ENCODE assay signal across 22 mouse cellular contexts in the genomic region with DNA sequence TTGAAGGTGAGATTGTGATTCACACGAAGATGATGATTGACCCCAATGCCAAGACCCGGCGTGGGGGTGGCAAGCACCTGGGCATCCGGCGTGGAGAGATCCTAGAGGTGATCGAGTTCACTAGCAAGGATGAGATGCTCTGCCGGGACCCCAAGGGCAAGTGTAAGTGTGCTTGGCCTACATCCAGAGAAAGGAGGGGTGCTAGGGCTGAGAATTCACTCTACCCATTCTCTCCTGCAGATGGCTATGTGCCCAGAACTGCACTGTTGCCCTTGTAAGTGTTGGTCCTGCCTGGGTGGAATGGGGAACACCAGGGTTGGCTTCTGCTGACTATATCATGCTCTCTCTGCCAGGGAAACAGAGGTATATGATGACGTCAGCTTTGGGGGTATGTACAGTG. TPM values are rescaled to one million over a fixed set of nuclear protein-coding genes. Genes with fewer than 3 reads are reported as not detected.
DNase-seq lines count a peak whose midpoint lies in the region; ATAC-seq and TF ChIP-seq lines count a peak whose summit lies in the region.
"Had no signal": no experiment of that assay in that cellular context is flagged by ENCODE, and none has a peak within 500 bp of the region (broad histone marks: within the 10 kb centered on the region; RNA-seq: fewer than 3 reads in every experiment).

No protein-coding gene starts in this region.

- WGBS in heart, embryonic 16.5 days: 80% methylated on average over 8 of the region's 8 CpGs
- WGBS in liver, postnatal 0 days (ENCODE audit: insufficient replicate concordance): 89% methylated on average over 8 of the region's 8 CpGs
- 95% methylated on average over 8 of the region's 8 CpGs for whole genome bisulfite sequencing in liver, embryonic 11.5 days
- 93% methylated on average over 8 of the region's 8 CpGs for WGBS in limb, embryonic 10.5 days

- peaks cover 57% of the 10 kb centered on the region for H3K36me3 ChIP-seq in heart, embryonic 16.5 days (ENCODE audit: control insufficient read depth, insufficient read depth)
- peaks cover 64% of the 10 kb centered on the region for H3K36me3 ChIP-seq in liver, postnatal 0 days (replicated peaks; ENCODE audit: insufficient read depth, low read length)
- peaks cover 55% of the 10 kb centered on the region for H3K36me3 ChIP-seq in liver, embryonic 11.5 days (ENCODE audit: control insufficient read depth, insufficient read depth, low read length)
- peaks cover 99% of the 10 kb centered on the region for H3K36me3 ChIP-seq in limb, embryonic 10.5 days

- TF ChIP-seq CTCF in liver, postnatal 0 days (IDR thresholded peaks at IDR 0.05; ENCODE audit: low read depth): no peak

- no peak overlapping the region for H3K4me3 ChIP-seq in heart, embryonic 16.5 days (ENCODE audit: low read length)
- no peak overlapping the region for H3K4me3 ChIP-seq in liver, postnatal 0 days (ENCODE audit: low read depth, low read length)
- no peak overlapping the region for H3K4me3 ChIP-seq in liver, embryonic 11.5 days (ENCODE audit: low read depth, low read length)
- H3K4me3 ChIP-seq in limb, embryonic 10.5 days: no peak overlapping the region
- H3K4me3 ChIP-seq: forebrain, embryonic 10.5 days; forebrain, embryonic 13.5 days; hindbrain, embryonic 12.5 days; hindbrain, embryonic 15.5 days had no signal

- H3K27ac ChIP-seq in heart, embryonic 16.5 days (ENCODE audit: low read length): no peak overlapping the region
- no peak overlapping the region for H3K27ac ChIP-seq in liver, postnatal 0 days (ENCODE audit: low read depth)
- no peak overlapping the region for H3K27ac ChIP-seq in liver, embryonic 11.5 days (ENCODE audit: low read depth, low read length)
- no peak overlapping the region for H3K27ac ChIP-seq in limb, embryonic 10.5 days
- H3K27ac ChIP-seq: forebrain, embryonic 10.5 days; forebrain, embryonic 13.5 days; hindbrain, embryonic 12.5 days; hindbrain, embryonic 15.5 days had no signal

- H3K4me2 ChIP-seq in heart, embryonic 16.5 days (ENCODE audit: low read depth, low read length): no peak overlapping the region
- H3K4me2 ChIP-seq in liver, postnatal 0 days (ENCODE audit: low read depth, low read length): no peak overlapping the region
- no peak overlapping the region for H3K4me2 ChIP-seq in liver, embryonic 11.5 days
- H3K4me2 ChIP-seq: forebrain, embryonic 13.5 days; heart, embryonic 11.5 days; hindbrain, embryonic 12.5 days; hindbrain, embryonic 15.5 days had no signal

- peak; percentile 25; the same call in 1 of the 2 replicates for ATAC-seq in heart, embryonic 16.5 days (replicated peaks; ENCODE audit: extremely low read depth, insufficient read depth, low FRiP score)
- ATAC-seq in liver, postnatal 0 days: 0 out of 2 replicates have a peak, but pooled peaks have one; percentile 10
- ATAC-seq in liver, embryonic 11.5 days (replicated peaks; ENCODE audit: low FRiP score): no peak
- ATAC-seq: CD4-positive, CD25-positive, alpha-beta regulatory T cell, adult 4 months; forebrain, embryonic 13.5 days; forebrain, embryonic 16.5 days; intestine, postnatal 0 days had no signal

- H3K9me3 ChIP-seq in heart, embryonic 16.5 days (replicated peaks; ENCODE audit: control insufficient read depth, low read length): no peaks in the 10 kb centered on the region
- H3K9me3 ChIP-seq in liver, postnatal 0 days (ENCODE audit: low read length): no peaks in the 10 kb centered on the region
- no peaks in the 10 kb centered on the region for H3K9me3 ChIP-seq in liver, embryonic 11.5 days (ENCODE audit: control insufficient read depth, low read length)
- no peaks in the 10 kb centered on the region for H3K9me3 ChIP-seq in limb, embryonic 10.5 days (replicated peaks)
- H3K9me3 ChIP-seq: forebrain, embryonic 10.5 days; forebrain, embryonic 13.5 days; hindbrain, embryonic 12.5 days; hindbrain, embryonic 15.5 days had no signal

- no peaks in the 10 kb centered on the region for H3K27me3 ChIP-seq in heart, embryonic 16.5 days (ENCODE audit: control insufficient read depth, insufficient read depth, low read length)
- H3K27me3 ChIP-seq in liver, postnatal 0 days (ENCODE audit: insufficient read depth, low read length): no peaks in the 10 kb centered on the region
- no peaks in the 10 kb centered on the region for H3K27me3 ChIP-seq in liver, embryonic 11.5 days (replicated peaks; ENCODE audit: control insufficient read depth, insufficient read depth, low read length)
- no peaks in the 10 kb centered on the region for H3K27me3 ChIP-seq in limb, embryonic 10.5 days (ENCODE audit: low read depth, poor library complexity, severe bottlenecking)
- H3K27me3 ChIP-seq: forebrain, embryonic 13.5 days; hindbrain, embryonic 12.5 days; hindbrain, embryonic 15.5 days had no signal

- H3K4me1 ChIP-seq in heart, embryonic 16.5 days (ENCODE audit: control insufficient read depth, insufficient read depth, low read length): 0 out of 2 replicates have a peak, but pooled peaks cover 4% of the 10 kb centered on the region
- no peaks in the 10 kb centered on the region; the same call in none of the 2 replicates for H3K4me1 ChIP-seq in liver, postnatal 0 days (ENCODE audit: insufficient read depth)
- peaks cover 8% of the 10 kb centered on the region for H3K4me1 ChIP-seq in liver, embryonic 11.5 days (replicated peaks; ENCODE audit: control insufficient read depth, insufficient read depth, low read length)
- no peaks in the 10 kb centered on the region for H3K4me1 ChIP-seq in limb, embryonic 10.5 days
- H3K4me1 ChIP-seq: forebrain, embryonic 10.5 days; forebrain, embryonic 13.5 days; hindbrain, embryonic 12.5 days; hindbrain, embryonic 15.5 days had no signal

- DNase-seq in heart, adult 18-20 months: no peak
- DNase-seq in liver, postnatal 0 days: no peak
- DNase-seq in liver, embryonic 11.5 days (ENCODE audit: low spot score): no peak
- peak; percentile 28 for DNase-seq in limb, embryonic 10.5 days (ENCODE audit: low spot score)
- no peak for DNase-seq in cerebellum, adult 18-20 months
- DNase-seq: adrenal gland, adult 2 months; adrenal gland, postnatal 14 days; cerebellum, postnatal 36 days; embryo, embryonic 11 days; gastrocnemius, postnatal 25 days; heart, postnatal 14 days; kidney, adult 2 months had no signal

- TF ChIP-seq EP300 in liver, postnatal 0 days (IDR thresholded peaks at IDR 0.05; ENCODE audit: low read depth): no peak

- no peak overlapping the region for H3K9ac ChIP-seq in heart, embryonic 16.5 days (ENCODE audit: low read length)
- no peak overlapping the region for H3K9ac ChIP-seq in liver, postnatal 0 days (replicated peaks)
- no peak overlapping the region for H3K9ac ChIP-seq in liver, embryonic 11.5 days (ENCODE audit: low read depth, low read length)
- H3K9ac ChIP-seq: forebrain, embryonic 13.5 days; hindbrain, embryonic 12.5 days; hindbrain, embryonic 15.5 days had no signal

RNA-seq across cellular contexts. Expression of a gene that starts 7.2 kb away (rescaled TPM):
- polyA plus RNA-seq in heart, embryonic 16.5 days (2015; fragmentation: Nextera tagmentation; extraction: Ambion mirVana): 0.41 and 0.49 TPM in 2 replicates
- under 1 TPM; 0.10 to 0.31 TPM for total RNA-seq in heart, adult 18-20 months (2021)
- 5.7 TPM in 2 replicates for polyA plus RNA-seq in liver, postnatal 0 days (2015; fragmentation: Nextera tagmentation; extraction: Ambion mirVana)
- polyA plus RNA-seq in liver, embryonic 11.5 days (2014; fragmentation: Nextera tagmentation; extraction: Ambion mirVana): 0.82 and 1.6 TPM in 2 replicates
- 0.56 and 0.66 TPM in 2 replicates for polyA plus RNA-seq in limb, embryonic 10.5 days (2016; fragmentation: Nextera tagmentation; extraction: Ambion mirVana)
- total RNA-seq: gastrocnemius, postnatal 25 days had no signal
- polyA plus RNA-seq: adrenal gland, adult 2 months; C2C12 had no signal

RNA-seq across cellular contexts. Expression of a gene that starts 16.2 kb away (rescaled TPM):
- 25.8 and 28.7 TPM in 2 replicates for polyA plus RNA-seq in heart, embryonic 16.5 days (2015; fragmentation: Nextera tagmentation; extraction: Ambion mirVana)
- total RNA-seq in heart, adult 18-20 months (2021): 1 to 10 TPM; 7.9 to 9.9 TPM
- polyA plus RNA-seq in liver, postnatal 0 days (2015; fragmentation: Nextera tagmentation; extraction: Ambion mirVana): 13.7 and 14.3 TPM in 2 replicates
- 59.8 and 61.4 TPM in 2 replicates for polyA plus RNA-seq in liver, embryonic 11.5 days (2014; fragmentation: Nextera tagmentation; extraction: Ambion mirVana)
- polyA plus RNA-seq in limb, embryonic 10.5 days (2016; fragmentation: Nextera tagmentation; extraction: Ambion mirVana): 39.4 and 42.2 TPM in 2 replicates

RNA-seq across cellular contexts. Expression of a gene that starts 41.6 kb away (rescaled TPM):
- polyA plus RNA-seq in heart, embryonic 16.5 days (2015; fragmentation: Nextera tagmentation; extraction: Ambion mirVana): 192 and 225 TPM in 2 replicates
- 10 to 100 TPM; 89.0 to 93.4 TPM for total RNA-seq in heart, adult 18-20 months (2021)
- 91.9 and 96.6 TPM in 2 replicates for polyA plus RNA-seq in liver, postnatal 0 days (2015; fragmentation: Nextera tagmentation; extraction: Ambion mirVana)
- polyA plus RNA-seq in liver, embryonic 11.5 days (2014; fragmentation: Nextera tagmentation; extraction: Ambion mirVana): 410 and 431 TPM in 2 replicates
- polyA plus RNA-seq in limb, embryonic 10.5 days (2016; fragmentation: Nextera tagmentation; extraction: Ambion mirVana): 481 and 555 TPM in 2 replicates
